Mouse (Mus musculus) heart, embryonic 10.5 days (tissue): Measurements from ENCODE around the gene Parvg. TPM values are rescaled to one million over a fixed set of nuclear protein-coding genes. Genes with fewer than 3 reads are reported as not detected.

ENCODE experiments used
- DNase-seq: peaks from one replicate; pipeline ENCODE4 v3.0.0-alpha.2; 2017; ENCODE audit warnings: low spot score
- H3K27ac ChIP-seq: fragments of 300-500 bp; sonication (generic); 2 replicates; pipeline ENCODE4 v1.5.1; 2016; ENCODE audit warnings: mild to moderate bottlenecking
- H3K27me3 ChIP-seq: fragments of 300-500 bp; sonication (generic); 2 replicates; pipeline ENCODE4 v1.6.1; 2016; ENCODE audit warnings: mild to moderate bottlenecking; ENCODE audit not compliant: poor library complexity, insufficient read depth, severe bottlenecking
- H3K36me3 ChIP-seq: fragments of 300-500 bp; sonication (generic); 2 replicates; pipeline ENCODE4 v1.6.1; 2016; ENCODE audit warnings: mild to moderate bottlenecking, moderate library complexity
- H3K4me1 ChIP-seq: fragments of 300-500 bp; sonication (generic); 2 replicates; pipeline ENCODE4 v1.6.1; 2016; ENCODE audit warnings: mild to moderate bottlenecking
- H3K4me3 ChIP-seq: fragments of 300-500 bp; sonication (generic); 2 replicates; pipeline ENCODE4 v1.5.1; 2016; ENCODE audit warnings: mild to moderate bottlenecking, moderate library complexity
- H3K9me3 ChIP-seq: fragments of 300-500 bp; sonication (generic); 2 replicates; pipeline ENCODE4 v1.6.1; 2016; ENCODE audit warnings: mild to moderate bottlenecking, moderate library complexity
- WGBS: fragments of 180-500 bp; shearing (Covaris S2); methylation state at CpG from one replicate; pipeline ENCODE4 v1.1.7; 2016; 5-methylcytosine and 5-hydroxymethylcytosine counted together
- polyA plus RNA-seq: library from polyadenylated mRNA; unstranded; fragments of >200 nt; fragmentation: Nextera tagmentation; extraction: Ambion mirVana; gene quantifications from 2 replicates; pipeline ENCODE4 v1.2.1, GENCODE M21; 2016

Parvg gene
- polyA plus RNA-seq, 1 experiment from 2014 or later = 1.0 TPM

DNA sequence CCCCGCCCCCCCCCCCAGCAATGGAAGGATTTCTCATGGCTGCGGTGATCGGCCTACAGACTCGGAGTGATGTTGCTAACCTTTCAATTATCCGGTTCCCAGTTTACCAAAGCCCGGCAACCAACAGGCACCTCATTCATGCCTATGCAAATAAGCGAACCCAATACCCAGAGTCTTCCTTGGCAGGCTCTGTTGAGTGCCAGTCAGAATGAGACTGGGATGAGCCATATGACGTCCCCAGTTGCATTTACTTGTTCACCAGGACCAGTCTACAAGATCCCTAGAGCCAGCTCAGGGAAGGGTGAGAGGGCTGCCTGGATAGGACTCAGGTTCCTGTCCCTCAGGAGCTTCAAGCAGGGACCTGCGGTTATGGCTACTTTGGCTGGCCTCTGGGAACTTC lies 29.4 kb upstream of the Parvg start:
- H3K9me3 ChIP-seq = no peaks in the 10 kb centered on the region
- 0 out of 2 replicates have a peak, but pooled peaks cover 5% of the 10 kb centered on the region for H3K27me3 ChIP-seq
- WGBS = 85% methylated on average over 9 of the region's 9 CpGs
- no peak for DNase-seq
- H3K4me1 ChIP-seq = peaks cover 16% of the 10 kb centered on the region
- no peak overlapping the region for H3K27ac ChIP-seq
- peaks cover 58% of the 10 kb centered on the region for H3K36me3 ChIP-seq
- no peak overlapping the region for H3K4me3 ChIP-seq

DNA sequence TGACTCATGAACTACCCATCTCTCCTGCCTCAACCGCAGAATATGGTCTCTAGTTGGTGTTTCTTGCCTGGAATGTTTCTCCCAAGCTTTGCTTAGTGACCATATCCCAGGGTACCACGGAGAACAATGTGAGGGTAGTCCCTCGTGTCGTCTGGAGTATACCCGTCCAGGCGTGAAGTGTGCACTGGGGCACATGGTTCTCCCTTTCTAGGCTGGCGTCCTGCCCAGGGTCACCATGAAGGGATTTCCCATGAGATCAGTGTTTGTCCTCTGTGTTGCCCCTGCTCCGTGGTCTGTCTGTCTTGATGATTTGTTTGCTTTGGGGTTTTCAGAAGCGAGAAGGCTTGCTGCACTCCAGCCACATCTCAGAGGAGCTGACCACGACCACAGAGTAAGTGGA lies 28.6 kb upstream of the Parvg start:
- no peaks in the 10 kb centered on the region for H3K9me3 ChIP-seq
- no peak for DNase-seq
- no peak overlapping the region for H3K4me3 ChIP-seq
- H3K27me3 ChIP-seq = 0 out of 2 replicates have a peak, but pooled peaks cover 5% of the 10 kb centered on the region
- H3K36me3 ChIP-seq = peaks cover 52% of the 10 kb centered on the region
- peaks cover 25% of the 10 kb centered on the region for H3K4me1 ChIP-seq
- 87% methylated on average over 10 of the region's 10 CpGs for WGBS
- no peak overlapping the region for H3K27ac ChIP-seq

DNA sequence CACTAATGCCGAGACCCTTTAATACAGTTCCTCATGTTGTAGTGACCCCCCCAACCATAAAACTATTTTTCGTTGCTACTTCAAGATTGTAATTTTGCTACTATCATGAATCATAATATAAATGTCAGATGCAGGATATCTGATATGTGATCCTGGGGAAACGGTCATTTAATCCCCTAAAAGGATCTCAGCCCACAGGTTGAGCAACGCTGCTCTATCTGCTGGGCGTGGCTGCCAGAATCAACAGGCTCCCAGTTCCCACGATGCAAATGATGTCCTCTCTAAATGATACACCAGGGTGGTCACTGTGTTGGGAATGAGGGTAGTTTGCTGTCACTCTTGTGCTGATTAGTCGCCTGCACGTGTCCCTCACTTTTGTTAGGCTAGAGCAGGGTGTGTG lies 26.4 kb upstream of the Parvg start:
- no peak for DNase-seq
- H3K9me3 ChIP-seq = no peaks in the 10 kb centered on the region
- H3K4me3 ChIP-seq = no peak overlapping the region
- H3K27ac ChIP-seq = no peak overlapping the region
- peaks cover 47% of the 10 kb centered on the region for H3K4me1 ChIP-seq
- H3K27me3 ChIP-seq = peaks cover 13% of the 10 kb centered on the region; the same call in 1 of the 2 replicates
- H3K36me3 ChIP-seq = peaks cover 33% of the 10 kb centered on the region
- 66% methylated on average over 8 of the region's 8 CpGs for WGBS

DNA sequence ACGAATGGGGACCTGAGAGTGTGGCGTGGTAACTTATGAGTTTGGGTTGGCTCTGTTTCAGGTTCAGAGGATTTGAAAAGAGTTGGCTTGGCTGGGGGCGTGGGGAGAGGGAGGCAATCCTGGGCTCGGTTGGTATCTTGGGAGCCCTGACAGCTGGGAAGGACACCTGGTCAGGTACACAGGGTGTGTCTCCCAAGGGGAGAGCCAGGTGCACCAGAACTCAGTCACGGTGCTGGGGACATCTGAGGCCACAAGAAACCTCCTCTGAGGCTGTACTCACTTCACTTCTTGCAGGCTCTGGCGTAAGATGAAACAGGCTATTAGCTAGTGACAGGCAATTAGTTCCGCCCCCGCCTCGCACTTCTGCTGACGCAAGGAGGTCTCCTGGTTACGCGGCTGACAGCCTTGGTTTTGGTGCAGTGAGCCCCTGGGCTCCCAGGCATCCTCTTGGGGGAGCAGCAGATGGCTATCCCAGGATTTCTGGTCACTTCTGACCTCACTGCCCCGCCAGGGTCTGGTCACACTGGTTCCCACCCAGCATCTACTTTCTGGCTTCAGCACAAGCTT lies 24.9 kb upstream of the Parvg start:
- Histone ChIP-seq H3K27me3 (peaks cover 16% of the 10 kb centered on the region; the same call in 1 of the 2 replicates), H3K36me3 (peaks cover 28% of the 10 kb centered on the region), H3K27ac (no peak overlapping the region), H3K9me3 (no peaks in the 10 kb centered on the region), H3K4me3 (no peak overlapping the region), H3K4me1 (peaks cover 55% of the 10 kb centered on the region)
- WGBS = 54% methylated on average over 13 of the region's 13 CpGs
- DNase-seq = no peak

DNA sequence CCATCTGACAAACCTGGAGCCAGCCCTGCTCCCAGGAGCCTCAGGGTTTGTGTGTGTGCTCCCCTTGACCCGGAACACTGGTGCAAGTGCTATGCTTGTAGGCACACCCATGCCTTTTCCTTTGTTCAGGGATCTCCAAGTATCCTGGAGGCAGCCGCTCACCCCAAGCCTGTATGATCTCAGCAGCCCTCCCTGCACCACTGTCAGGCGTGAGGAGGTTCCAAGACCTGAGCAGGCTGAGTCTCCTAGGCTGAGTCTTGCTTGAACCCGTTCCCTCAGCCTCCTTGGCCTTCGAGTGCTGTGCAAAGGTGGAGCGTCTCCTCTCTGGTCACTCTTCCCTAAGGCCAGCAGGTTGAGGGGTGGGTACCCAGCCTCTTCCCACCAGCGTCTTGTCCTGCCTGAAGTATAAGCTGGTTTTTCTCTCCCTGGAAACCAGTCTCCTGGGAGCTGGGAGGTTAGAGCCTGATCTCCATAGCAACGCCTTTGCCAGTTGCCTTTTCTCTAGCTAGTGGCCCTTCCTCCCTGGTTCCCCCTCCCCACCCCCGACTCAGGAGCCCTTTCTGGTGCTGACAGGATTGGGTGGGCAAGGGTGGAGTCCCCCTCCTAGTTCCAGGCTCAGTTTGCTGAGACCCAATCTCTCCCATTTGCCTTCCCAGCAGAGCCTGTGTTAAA lies 24.0 kb upstream of the Parvg start:
- peaks cover 59% of the 10 kb centered on the region for H3K4me1 ChIP-seq

DNA sequence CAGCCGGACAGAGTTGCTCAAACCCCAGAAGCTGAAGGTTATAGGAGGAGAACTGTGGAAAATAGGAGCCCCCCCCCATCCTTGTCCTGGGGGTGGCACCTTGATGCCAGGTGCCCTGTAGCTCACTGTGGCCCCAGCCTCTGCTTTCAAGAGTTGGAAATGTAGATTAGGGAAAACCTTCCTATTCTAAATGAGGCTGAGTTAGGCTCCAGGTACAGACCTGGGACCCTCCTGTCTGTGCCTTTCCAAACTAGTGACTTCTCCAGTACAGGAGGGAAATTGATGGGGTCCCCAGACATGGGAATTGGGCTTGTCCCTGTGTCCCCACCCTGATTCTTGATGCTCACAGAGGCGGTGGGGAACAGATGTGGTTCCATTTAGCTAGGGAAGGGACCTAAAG lies 23.2 kb upstream of the Parvg start:
- Histone ChIP-seq H3K4me3 (no peak overlapping the region), H3K4me1 (peaks cover 59% of the 10 kb centered on the region), H3K36me3 (peaks cover 22% of the 10 kb centered on the region), H3K9me3 (no peaks in the 10 kb centered on the region), H3K27me3 (peaks cover 16% of the 10 kb centered on the region; the same call in 1 of the 2 replicates), H3K27ac (no peak overlapping the region; the same call in 1 of the 2 replicates)
- 52% methylated on average over 2 of the region's 2 CpGs for WGBS
- DNase-seq = no peak

More for the DNA sequence above, 24.0 kb upstream of the Parvg start:
- no peaks in the 10 kb centered on the region for H3K9me3 ChIP-seq
- no peak overlapping the region for H3K4me3 ChIP-seq
- WGBS = 40% methylated on average over 9 of the region's 9 CpGs
- no peak for DNase-seq
- peaks cover 24% of the 10 kb centered on the region for H3K36me3 ChIP-seq
- H3K27ac ChIP-seq = peak overlapping the region; percentile 6; the same call in 1 of the 2 replicates
- H3K27me3 ChIP-seq = peaks cover 16% of the 10 kb centered on the region; the same call in 1 of the 2 replicates

DNA sequence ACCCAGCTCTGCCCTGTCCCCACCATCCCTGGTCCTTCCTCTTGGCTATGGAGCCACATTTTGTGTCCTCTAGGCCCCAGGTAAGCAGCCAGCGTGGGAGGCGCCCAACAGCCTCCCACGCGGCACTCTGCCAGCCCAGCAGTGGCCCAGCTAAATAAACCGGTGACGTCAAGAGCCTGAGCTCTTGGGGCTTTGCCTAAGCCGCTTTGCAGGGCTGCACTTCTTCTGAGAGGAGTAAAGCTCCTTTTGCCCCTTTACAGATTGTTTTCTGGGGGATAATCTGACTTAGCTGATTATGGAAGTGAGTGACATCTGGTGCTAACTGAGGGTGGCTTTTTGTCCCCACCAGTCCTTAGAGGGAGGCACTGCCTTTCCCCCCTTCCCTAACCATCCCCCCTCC lies 22.8 kb upstream of the Parvg start:
- Histone ChIP-seq H3K27me3 (peaks cover 16% of the 10 kb centered on the region; the same call in 1 of the 2 replicates), H3K27ac (no peak overlapping the region; the same call in none of the 2 replicates), H3K4me1 (peaks cover 59% of the 10 kb centered on the region), H3K9me3 (no peaks in the 10 kb centered on the region), H3K4me3 (no peak overlapping the region), H3K36me3 (peaks cover 22% of the 10 kb centered on the region; the same call in 1 of the 2 replicates)
- WGBS = 25% methylated on average over 7 of the region's 7 CpGs
- DNase-seq = no peak

DNA sequence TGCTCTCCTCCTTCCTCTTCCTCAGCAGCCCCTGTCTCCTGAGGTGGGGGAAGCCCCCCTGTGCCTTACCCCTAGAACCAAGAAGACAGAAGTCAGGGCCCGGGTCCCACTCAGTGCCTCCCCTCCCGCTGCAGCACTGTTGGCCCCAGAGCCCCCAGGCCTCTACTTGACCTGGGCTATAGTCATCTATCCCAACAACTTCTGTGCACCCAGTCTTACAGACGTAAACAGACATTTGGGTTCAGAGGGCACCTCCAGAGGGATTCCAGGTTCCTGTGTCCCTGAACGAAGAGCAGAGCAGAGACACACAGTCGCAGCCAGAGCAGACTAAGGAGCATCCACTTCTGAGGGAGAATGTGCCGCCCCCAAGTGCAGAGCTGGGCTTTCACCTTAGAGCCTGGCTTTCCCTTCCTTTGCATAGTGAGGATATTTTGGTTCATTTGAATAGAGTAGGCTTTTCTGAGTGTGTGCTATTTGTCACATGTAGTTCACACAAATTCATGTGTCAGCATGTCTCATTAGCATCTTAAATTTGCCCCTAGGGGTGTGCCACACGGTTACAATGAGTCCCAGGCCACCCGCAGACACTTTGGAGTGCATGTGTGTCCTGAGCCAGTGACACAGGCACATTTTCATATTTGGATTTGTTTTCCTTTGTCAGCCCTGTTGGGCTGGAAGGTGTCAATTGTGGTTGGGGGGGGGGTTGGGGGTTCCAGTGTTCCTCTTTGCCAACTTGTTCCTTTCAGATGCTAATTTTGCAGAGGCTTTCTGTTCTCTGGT lies 22.0 kb upstream of the Parvg start:
- Histone ChIP-seq H3K36me3 (peaks cover 29% of the 10 kb centered on the region), H3K27ac (0 out of 2 replicates have a peak overlapping the region, but pooled peaks have one; percentile 42), H3K4me3 (no peak overlapping the region), H3K9me3 (no peaks in the 10 kb centered on the region), H3K27me3 (peaks cover 16% of the 10 kb centered on the region; the same call in 1 of the 2 replicates), H3K4me1 (peaks cover 59% of the 10 kb centered on the region)
- WGBS = 50% methylated on average over 8 of the region's 8 CpGs
- no peak for DNase-seq

DNA sequence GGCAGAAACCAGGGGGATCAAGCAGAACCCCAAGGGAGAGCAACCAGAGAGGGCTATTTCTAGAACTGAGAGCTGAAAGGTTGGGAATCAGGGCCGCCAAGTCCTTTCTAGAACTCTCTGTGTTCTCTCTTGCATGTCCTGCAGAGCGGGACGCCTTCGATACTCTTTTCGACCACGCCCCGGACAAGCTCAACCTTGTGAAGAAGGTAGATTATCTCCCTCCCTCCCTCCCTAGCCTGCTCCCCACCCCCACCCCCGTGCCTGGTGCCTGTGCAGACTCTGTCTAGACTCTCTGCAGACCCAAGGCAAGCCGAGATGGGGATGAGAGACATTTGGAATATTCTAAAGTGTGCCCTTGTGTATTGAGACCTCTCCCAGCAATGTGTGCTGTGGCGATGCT lies 20.6 kb upstream of the Parvg start:
- Histone ChIP-seq H3K4me1 (peaks cover 58% of the 10 kb centered on the region), H3K36me3 (peaks cover 42% of the 10 kb centered on the region), H3K4me3 (no peak overlapping the region), H3K27ac (peak overlapping the region; percentile 36), H3K9me3 (no peaks in the 10 kb centered on the region), H3K27me3 (peaks cover 16% of the 10 kb centered on the region; the same call in 1 of the 2 replicates)
- no peak for DNase-seq
- WGBS = 59% methylated on average over 10 of the region's 10 CpGs

DNA sequence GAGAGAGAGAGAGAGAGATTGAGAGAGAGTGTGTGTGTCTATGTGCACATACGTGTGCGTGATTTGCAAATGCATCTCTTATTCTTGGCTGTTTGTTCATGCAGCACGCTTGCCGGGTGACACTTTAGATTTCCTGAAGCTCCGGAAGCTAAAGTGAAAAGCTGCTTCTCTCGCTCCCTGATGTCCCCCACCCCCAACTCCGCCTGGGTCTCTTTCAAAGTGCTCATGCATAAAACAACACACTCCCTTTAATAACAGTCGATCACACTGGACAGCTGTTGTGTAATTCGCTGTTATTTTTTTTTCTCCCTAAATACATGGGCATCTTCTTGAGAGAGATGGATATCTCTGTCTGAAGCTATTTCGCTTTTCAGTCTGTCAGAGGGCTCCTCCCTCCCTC lies 18.5 kb upstream of the Parvg start:
- DNase-seq = no peak
- WGBS = 82% methylated on average over 10 of the region's 10 CpGs
- Histone ChIP-seq H3K9me3 (no peaks in the 10 kb centered on the region), H3K27ac (no peak overlapping the region), H3K27me3 (peaks cover 11% of the 10 kb centered on the region; the same call in 1 of the 2 replicates), H3K4me1 (peaks cover 41% of the 10 kb centered on the region), H3K4me3 (no peak overlapping the region), H3K36me3 (peaks cover 48% of the 10 kb centered on the region)

DNA sequence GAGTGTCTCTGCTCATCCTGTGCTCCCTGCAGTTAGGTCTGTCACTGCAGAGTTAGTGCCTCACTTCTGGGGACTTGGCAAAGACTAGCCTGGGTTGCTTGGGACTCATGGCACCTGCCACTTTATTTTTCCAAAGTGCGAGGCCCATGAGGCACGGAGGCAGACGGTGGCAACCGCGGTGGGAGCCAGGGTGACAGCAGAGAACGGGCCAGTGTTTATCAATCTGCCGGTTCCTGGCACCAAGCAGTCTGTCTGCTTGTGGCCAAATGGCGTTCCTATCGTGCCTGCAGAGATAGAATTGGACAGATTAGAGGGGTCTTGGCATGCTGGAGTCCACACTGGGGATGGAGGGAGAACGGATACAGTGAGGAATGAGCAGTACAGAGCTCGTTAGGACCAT lies 13.6 kb upstream of the Parvg start:
- Histone ChIP-seq H3K27ac (peak overlapping the region; percentile 47; the same call in 1 of the 2 replicates), H3K27me3 (no peaks in the 10 kb centered on the region), H3K4me1 (peaks cover 51% of the 10 kb centered on the region), H3K4me3 (no peak overlapping the region), H3K36me3 (peaks cover 36% of the 10 kb centered on the region), H3K9me3 (no peaks in the 10 kb centered on the region)
- DNase-seq = no peak
- WGBS = 38% methylated on average over 11 of the region's 11 CpGs

DNA sequence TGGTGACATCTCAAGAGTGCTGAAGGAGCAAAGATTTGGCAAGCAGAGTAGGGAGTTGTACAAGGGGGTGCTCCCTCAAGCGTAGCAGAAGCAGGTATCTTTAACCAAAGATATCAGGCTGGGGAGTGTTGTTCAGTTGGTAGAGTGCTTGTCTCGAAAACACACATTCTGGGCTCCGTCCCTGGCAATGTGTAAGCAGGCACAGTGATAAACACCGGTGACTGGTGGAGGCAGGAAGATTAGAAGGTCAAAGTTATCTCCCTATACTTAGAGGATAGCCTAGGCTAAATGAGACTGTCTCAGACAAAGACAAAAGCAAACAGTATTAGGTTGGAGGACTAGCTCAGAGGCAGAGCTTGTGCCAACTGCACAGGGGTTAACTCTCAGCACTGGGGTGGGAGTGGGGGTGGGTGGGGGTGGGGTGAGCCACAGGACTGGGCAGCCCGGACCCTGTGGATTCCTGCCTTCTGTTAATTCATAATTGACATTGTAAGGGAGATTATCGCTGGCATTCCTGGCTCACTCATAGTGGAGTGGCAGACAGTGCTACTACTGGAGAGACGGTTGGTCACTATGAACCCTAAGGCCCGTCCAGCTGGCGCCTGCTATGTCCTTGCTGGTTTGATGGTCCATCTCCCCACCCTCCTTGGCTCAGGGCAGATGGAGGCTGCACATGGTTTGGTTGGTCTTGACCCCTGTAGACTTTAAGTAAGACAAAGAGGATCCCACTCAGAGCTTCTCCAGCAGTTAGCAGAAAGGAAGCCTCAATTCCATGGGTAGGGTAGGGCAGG lies 12.3 kb upstream of the Parvg start:
- Histone ChIP-seq H3K36me3 (peaks cover 25% of the 10 kb centered on the region), H3K27ac (peak overlapping the region; percentile 62), H3K4me1 (peaks cover 57% of the 10 kb centered on the region), H3K4me3 (no peak overlapping the region), H3K9me3 (no peaks in the 10 kb centered on the region), H3K27me3 (no peaks in the 10 kb centered on the region)
- no peak for DNase-seq
- 52% methylated on average over 9 of the region's 9 CpGs for WGBS
